Mouse (Mus musculus): ENCODE measurements around the gene Retsat. TPM values are rescaled to one million over a fixed set of nuclear protein-coding genes. Genes with fewer than 3 reads are reported as not detected.

Gene Retsat
- polyA plus RNA-seq, 1 experiment: 64.5 TPM

DNA sequence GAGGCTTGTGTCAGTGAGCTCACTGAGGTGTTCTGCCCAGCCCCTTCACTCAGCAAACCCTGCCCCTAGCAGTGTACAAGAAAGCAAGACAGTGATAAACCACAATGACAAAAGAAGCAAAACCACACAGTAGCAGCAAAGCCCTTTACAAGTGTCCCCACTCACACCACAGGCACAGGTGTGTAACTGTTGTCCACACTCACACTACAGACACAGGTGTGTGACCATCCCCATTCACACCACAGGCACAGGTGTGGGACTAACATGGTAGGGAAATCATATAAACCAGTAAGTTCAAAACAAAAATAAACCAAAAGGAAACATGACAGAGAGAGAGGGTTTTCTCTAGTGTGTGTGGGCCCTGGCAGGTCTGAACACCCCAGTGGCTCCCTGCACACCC lies 10.0 kb upstream of the Retsat start:
- no peak for DNase-seq (ENCODE audit: low read depth)

DNA sequence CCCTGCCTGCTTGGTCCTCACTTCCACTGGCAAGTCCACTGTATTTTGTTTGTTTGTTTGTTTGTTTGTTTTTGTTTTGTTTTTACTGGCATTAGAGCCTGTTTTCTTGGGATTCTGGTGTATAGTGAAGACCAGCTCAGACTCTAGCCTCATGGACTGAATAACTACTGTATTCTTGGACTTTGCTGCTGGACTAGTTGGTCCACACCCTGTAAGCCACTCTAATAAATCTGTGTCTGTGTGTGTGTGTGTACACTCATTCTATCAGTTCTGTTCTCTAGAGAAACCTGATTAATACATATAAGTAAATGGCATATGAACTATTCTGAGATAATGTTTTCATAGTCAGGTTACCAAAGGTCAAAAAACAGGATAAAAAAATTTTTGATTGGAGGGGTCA lies 8.2 kb upstream of the Retsat start:
- no peak for DNase-seq (ENCODE audit: low read depth)

DNA sequence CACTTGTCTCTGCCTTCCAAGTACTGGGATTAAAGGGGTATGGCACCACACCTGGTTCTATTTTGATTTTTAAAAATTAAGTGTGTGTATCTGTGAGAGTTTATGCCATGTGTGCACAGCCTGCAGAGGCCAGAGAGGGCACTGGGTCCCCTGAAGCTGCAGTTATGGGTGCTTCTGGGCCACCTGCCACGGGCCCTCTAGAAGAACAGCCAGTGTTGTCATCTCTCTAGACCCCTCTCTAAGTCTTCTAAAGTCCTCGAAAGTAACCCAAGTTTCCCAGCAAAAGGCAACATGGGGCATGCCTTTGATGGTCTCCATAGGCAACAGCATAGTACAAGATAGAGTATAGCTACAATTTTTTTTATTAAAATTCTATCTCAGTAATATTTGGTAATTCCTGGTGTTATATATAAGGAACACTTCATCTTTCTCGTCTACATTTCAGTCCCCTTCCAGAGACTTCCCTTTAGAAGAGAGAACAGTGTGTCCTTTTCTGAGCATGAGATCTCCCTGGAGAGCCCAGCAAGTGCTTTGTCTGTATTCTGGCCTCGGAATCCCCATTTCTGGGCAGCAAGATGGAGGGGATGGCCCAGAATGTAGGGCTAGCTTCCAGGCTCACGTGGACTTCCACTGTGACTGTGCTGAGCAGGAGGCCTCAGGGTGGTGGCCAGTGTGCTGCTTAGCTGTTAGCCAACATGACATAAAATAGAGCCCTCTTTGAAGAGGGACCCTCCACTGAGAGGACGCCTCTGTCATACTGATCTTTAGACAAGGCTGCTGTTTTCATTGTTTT lies 5.1 kb upstream of the Retsat start:
- no peak for DNase-seq (ENCODE audit: low read depth)

DNA sequence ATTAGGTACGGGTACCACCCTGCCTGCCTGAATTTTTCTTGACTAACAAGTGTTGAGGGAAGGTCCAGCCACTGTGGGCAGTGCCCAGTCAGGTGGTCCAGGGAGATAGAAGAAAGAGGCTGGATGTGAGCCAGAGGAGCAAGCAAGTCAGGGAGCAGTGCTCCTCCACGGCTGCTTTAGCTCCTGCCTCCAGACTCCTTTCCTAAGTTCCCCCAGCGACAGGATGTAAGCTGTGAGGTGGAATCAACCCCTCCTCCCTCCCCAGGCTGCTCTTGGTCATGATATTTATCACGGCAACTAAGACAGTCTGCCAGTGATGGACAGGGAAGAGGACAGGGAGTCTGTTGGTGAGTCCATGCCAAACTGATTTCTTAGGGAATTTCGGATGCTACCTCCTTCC lies 4.4 kb upstream of the Retsat start:
- DNase-seq (ENCODE audit: low read depth): no peak

DNA sequence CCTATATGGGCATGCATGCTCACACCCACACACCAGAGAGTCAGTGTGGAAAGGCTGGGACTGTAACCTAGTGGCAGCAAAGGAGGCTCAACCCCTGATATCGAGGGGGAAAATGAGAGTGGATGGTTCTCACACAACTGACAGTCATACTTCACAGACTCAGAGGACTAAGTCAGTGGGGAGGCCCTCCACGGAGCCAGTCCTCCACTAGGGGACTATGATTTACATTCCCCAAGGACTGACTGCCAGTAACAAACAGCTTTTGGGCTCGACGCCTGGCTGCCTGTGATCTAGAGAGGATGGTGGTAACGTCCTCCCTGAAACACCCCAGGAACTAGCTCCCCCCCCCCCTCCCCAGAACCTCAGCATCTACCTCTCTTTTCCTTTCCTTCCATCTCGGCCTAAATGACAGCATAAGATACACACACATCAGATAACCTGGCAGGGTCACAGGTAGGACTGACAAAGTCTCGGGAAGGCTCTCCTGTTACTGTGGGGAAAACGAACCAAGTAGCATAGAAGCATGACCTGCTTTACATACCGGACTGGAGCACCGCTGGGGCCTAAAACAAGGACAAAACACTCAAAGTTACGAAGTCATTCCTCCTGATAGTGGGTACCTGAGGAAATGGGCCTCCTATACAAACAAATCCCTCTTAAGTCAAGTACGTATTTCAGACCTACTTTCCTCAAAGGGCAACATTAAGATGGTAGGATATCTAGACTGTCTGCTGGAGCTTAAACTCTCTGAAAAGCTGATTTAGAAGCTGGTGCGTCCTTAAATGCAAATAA lies 996 bp upstream of the Retsat start:
- DNase-seq (ENCODE audit: low read depth): no peak

DNA sequence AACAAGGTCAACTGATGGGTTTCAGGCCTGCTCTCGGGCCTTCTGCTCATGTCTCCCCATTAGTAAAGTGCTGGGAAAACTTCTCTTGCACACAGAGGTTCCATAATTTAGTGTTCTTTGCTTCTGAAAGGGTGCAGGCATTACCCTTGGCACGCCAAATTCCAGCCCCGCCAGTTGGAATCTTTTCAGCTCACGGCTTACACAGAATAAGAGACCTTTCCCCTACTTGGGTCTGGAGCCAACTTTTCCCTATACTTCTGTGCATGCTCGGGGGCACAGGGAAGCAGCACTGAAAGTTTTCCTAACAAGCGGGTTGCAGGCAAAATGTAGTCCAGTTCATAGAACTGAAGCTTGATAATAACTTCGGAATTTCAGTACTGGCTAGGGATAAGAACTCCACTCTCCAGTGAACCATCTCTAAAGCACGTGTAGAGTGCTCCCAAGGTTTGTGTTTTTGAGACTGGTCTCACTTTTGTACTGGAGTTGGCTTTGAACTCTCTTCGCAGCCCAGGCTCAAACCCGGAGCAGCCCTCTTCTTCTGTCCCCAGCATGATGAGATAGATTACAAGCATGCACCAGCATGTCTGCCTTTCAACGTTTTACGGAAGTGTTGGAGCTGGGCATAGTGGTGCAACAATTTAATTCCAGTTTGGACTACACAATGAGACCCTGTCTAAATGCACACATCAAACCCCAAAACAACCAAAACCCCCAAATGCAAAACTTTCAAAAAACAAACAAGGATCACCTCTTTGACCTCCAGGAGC lies 699 bp downstream of the Retsat start:
- no peak for DNase-seq (ENCODE audit: low read depth)

DNA sequence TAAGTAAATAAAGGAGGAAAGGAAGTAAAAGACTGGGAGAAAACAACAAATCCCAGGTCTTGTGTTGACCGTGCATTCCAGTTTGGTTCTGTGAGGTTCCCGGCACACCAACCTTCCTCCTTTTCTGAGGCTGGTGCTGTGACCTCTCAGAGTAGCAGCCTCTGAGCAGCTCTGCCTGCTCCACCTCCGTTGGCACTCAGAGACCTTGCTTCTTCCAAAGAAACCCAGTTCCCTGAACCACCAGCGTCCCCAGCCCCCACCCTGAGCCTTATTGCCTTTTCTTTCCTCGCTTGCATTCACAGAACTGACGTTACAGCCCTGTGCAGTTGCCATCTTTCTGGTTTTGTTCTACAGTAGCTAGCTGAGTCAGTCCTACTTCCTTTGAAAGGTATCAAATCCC lies 1.9 kb downstream of the Retsat start:
- DNase-seq (ENCODE audit: low read depth): no peak

DNA sequence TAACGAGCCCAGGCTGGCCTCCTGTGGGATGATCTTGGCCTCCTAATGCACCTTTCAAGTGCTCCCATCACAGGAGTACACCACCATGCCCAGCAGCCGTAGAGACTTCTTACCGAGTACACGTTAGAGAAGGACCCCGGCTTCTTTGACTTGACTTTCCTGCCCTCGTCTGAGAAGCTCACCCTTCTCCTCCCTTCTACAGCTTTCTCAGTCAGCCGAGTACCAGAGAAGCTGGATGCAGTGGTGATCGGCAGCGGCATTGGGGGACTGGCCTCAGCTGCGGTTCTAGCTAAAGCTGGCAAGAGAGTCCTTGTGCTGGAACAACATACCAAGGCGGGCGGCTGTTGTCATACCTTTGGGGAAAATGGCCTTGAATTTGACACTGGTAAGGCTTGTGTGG lies 2.5 kb downstream of the Retsat start:
- DNase-seq (ENCODE audit: low read depth): no peak

DNA sequence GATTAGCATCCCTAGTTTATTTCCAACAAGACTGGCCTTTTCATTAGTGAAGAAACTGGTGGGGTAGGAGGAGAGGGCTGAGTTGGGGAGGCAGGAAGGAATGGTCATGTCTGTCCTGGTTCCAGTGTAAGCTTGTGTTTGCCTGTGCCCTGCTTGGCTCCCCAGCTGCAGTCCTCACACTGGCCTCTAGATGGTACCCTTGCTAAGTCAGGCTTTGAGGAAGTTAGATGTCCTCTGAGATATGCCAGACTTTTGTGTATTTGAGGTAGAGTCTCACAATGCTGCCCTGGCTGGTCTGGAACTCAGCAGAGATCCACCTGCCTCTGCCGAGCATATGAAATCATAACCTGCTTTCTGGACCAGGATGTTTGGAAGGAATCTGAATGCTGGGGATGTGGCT lies 3.5 kb downstream of the Retsat start:
- no peak for DNase-seq (ENCODE audit: low read depth)

DNA sequence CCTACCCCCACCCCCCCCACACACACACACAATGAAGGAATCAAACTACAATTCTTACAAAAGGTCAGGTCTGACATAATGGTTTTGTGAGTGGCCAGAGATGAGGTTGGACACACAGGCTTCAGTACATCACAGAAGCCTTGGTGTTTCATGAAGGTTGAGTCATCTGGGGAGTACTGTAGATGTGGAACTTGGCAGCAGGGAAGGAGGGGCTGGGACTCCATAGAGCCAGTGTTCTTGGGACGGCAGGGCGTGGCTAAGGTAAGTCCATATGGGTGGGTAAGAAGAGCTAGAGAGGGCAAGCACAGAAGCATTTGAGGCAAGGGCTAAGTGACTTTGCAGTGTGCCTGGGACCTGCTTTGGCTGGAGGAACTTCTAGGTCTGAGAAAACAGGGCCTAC lies 5.8 kb downstream of the Retsat start:
- no peak for DNase-seq (ENCODE audit: low read depth)

DNA sequence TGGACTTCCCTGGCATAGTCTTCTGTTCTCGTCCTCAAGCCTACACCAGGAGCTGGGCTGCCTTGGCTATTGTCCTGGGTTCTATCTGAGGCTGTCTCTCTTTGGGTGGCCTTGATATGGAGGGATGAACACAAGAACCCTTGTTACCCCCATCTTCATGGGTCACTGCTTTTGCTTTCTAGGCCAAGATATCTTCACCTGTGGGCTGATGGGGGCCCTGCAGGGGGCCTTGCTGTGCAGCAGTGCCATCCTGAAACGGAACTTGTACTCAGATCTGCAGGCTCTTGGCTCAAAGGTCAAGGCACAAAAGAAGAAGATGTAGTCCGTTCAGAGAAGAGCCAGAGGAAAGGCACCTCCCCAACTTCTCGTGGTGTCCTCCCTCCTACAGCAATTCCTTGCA lies 8.8 kb downstream of the Retsat start:
- DNase-seq (ENCODE audit: low read depth): no peak

DNA sequence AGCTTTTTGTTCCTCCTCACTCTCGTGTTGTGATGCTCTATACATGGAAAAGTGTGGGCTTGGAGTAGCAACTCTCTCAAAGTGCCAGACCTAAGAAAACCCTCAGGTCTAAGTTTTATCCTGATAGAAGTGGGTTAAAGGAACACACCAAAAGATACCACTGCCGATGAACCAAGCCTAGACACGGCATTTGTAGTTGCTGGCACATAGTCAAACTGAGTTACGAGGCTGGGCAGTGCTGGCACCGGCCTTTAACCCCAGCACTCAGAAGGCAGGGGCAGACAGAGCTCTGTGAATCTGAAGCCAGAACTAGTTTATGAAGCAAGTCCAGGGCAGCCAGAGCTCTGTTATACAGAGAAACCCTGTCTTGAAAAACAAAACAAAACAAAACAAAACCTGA lies 9.4 kb downstream of the Retsat start:
- DNase-seq (ENCODE audit: low read depth): no peak

DNA sequence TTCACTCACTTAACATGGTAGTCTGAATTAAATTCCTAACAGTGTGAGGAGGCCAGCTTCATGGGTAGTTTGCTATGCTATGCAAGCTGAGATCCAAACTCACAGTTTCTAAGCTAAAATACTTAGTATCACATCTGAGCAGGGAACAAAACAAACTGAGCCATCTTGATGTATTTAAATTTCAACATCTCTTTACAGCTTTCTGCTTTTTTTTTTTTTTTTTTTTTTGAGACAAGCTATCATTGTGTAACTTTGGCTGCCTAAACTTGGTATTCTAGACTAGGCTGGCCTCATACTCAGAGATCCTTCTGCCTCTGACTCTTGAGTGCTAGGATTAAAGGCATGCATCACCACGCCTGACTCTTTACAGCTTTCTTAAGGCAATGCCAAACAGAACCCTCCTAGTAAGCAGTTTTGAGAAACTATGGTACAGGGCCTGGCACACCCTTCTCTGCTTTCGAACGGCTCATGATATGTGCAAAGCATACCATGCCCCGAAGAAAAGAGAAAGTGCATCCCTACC lies 10.4 kb downstream of the Retsat start:
- no peak for DNase-seq (ENCODE audit: low read depth)

DNA sequence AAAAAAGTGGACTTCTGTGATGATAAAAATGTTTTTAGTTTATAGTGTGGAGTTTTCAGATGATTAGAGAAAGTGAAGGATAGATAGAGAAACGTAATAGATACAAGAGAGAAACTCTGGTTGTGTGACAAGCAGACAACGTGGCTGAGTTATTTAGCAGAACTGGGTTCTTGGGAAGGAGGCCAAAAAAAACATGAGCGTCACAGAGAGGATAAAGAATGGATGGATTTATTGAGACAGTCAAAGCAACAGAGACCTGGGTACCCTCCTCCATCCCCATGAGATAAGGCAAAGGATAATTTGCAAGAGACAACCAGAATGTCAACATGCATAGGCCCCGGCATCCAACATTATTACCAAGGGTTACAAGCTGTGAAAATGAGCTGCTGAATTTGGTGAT lies 12.0 kb downstream of the Retsat start:
- DNase-seq (ENCODE audit: low read depth): no peak

DNA sequence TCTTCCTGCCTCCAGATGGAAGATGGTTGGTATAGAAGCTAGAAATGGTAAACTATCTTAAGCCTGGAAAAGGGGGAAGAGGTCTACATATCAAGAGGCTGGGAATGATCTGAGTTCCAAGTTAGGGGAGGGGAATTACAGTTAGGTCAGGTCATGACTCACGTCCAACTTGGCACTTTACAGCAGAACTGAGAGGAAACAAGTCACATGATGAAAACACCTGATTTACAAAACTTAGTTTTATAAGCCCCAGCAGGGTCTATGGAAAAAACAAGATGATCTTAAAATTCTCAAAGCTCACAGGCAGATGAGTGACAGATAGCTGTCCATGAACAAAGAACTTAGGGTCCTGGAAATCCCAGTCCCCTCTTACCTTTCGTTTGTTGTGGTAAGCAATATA lies 16.9 kb downstream of the Retsat start:
- no peak for DNase-seq (ENCODE audit: low read depth)

DNA sequence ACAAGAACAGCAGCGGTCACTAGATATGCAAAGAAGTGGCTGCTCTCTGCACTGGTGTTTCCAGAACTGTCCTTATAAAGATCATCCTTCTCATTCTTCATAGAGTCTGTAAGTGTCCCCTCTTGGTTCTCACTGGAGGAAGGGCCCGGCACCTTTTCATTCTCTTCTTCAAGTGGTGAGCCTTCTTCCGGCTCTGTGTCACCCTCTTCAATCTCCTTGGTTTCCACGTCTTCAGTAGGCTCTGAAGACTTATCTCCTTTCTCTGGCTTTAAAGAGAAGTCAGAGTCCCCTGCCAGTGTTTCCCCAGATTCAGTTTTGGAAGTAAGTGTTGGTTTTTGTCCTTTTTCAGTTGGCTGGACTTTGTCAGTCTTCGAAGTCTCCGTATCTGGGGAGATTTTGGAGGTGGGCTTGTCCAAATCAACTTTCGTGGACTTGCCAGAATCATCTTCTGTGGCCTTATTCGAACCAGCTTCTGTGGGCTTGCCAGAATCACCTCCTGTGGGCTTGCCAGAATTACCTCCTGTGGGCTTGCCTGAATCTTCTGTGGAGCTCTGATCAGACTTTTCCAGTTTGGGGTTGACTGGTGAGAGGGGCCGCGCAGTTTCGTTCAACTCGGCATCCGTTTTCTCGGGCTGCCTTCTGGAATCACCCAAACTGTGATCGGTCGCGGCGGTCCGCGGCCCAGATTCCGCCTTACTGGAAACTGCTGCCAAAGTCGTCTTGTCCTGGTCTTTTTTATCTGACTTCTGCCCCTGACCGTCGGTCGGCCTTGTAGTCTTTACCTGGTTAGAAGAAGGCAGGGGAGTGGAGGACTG lies 17.5 kb downstream of the Retsat start:
- no peak for DNase-seq (ENCODE audit: low read depth)

DNA sequence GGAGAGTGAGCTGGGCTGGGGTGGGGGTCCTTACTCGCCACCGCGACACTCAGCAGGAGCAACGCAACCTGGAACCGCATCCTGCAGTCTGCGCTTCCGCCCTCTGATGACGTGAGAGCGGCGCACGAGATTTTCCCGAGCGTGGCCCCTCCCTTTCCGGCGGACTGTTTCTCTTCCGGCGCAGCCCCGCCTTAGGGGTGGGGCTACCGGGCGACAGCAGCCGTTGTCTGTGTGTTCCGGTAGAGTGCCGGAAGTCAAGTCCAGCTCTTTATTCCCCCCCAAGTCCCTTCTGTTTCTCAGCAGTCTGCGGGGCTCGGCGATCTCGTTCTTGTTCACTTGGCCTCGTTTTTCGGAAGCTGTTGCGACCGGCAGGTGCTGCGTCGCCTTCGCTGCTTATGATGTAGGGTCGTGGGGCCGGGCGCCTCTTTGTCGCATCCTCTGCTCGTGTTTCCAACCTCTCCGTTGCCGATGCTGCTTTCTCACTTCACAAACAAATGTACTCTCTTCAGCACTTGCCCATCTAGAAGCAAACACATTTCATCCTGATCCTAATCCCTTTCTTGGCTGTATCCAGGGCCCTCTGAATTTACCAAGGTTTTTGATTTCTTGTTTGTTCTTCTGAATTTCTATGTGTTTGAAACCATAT lies 18.5 kb downstream of the Retsat start, which contains the start of gene Tgoln1:
Gene Tgoln1, minus strand, starts transcription at position 358 of the 646 bp plus-strand sequence.
- DNase-seq (ENCODE audit: low read depth): no peak

DNA sequence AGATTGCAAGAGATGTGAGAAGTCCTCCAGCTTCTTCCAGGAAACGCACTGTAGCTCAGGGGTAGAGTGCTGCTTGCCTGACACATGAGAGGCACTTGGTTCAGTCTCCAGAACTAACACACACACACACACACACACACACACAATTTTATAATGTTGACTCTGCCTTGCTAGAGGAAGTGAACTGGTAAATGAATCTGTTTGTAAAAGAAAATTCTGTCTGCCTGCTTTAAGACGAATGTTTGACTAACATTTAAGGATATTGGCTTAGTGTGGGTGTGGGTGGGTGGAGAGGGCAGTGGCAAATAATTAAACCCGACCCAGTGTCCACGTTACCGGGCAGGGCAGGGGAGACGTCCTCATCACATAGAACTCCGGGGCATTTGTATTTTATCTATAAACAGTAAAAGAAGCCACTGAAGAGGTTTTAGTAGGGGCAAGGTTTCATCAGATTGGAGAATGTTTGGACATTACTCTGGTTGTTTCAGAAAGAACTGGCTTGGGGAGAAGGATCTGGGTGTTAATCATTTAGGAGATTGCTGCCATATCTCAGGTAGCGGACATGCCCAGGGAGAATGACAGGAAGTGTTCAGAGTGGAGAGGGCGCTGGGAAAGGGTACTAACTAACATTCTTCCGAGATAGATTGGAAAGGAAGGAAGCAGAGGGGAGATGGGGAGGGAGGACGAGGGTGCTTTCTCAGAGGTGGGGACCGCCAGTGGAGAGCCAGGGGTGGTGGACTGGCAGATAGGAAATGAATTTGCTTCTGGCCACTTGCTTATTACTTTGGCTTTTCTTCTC lies 21.7 kb downstream of the Retsat start:
- no peak for DNase-seq (ENCODE audit: low read depth)

DNA sequence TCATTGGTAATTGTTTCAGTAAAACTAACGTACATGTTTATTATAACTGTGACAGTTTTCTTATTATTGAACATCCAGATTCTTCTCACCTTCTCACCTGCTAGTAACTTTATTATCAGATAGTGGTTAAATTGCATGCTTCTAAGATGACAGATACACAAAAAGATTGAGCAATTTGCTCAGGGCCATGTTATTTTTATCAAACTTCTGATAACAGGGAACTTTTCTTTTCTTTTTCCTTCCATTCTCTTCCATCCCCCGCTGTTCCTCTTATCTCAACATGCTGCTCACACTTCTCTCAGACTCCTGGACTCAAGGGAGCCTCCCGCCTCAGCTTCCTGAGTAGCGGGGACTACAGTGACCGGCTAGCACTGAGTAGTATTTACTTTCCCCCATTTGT lies 22.6 kb downstream of the Retsat start:
- no peak for DNase-seq (ENCODE audit: low read depth)

DNA sequence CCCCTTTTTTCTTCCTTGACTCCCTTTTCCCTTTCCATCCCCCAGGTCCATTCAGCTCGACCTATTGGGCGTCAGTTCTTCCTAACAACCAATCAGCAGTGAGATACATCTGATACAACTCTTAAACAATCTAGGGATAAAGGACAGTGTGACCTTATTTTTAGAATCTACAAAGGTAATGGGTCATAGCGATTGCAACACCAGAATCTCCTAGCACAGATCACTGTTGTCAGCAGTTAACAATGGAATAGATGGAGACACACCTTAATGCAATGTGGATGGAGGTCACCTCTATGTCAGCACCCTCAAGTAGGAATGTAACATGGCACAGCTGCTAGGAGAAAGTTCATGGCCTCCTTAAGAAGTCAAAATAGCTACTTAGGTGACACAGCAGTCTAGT lies 24.6 kb downstream of the Retsat start:
- no peak for DNase-seq (ENCODE audit: low read depth)
